Mouse (Mus musculus): ENCODE measurements around the gene Rps27a. TPM values are rescaled to one million over a fixed set of nuclear protein-coding genes. Genes with fewer than 3 reads are reported as not detected.
"Not testable (repeated sequence)": the region's sequence is repeated elsewhere in the genome, so short reads cannot be mapped to it uniquely, and the experiment has no call there.

Rps27a gene
- total RNA-seq (2021), result 758 and 928 TPM in 2 replicates
- long read RNA-seq, experiment 1, transcript Rps27a-202 (6 exons, 791 nt), result major isoform, 342 of 417 reads
- long read RNA-seq, experiment 1, transcript Rps27a-201 (5 exons, 637 nt), result minor isoform, 46 of 417 reads
- long read RNA-seq, experiment 1, partial matches to known transcripts, result 2 of 417 reads
- long read RNA-seq, experiment 1, other reads (novel, unspliced or antisense), result 24 of 417 reads
- long read RNA-seq, experiment 2, transcript Rps27a-202 (6 exons, 791 nt), result major isoform, 342 of 425 reads
- long read RNA-seq, experiment 2, transcript Rps27a-201 (5 exons, 637 nt), result minor isoform, 42 of 425 reads
- long read RNA-seq, experiment 2, partial matches to known transcripts, result 0 of 425 reads
- long read RNA-seq, experiment 2, other reads (novel, unspliced or antisense), result 38 of 425 reads

- peak; percentile 96 for DNase-seq
Observed at GRCm38 (mm10) chr11:29547752-29548503, at the start of gene Rps27a, which contains the start of gene Clhc1. TSS of gene Rps27a (minus strand) at chr11:29548109. TSS of gene Clhc1 (plus strand) at chr11:29547950.

GRCm38 (mm10) chr11:29597159-29597558 is 49.2 kb upstream of the Rps27a start:
- DNase-seq, result no peak

- no peak for DNase-seq
Observed at GRCm38 (mm10) chr11:29595217-29595616, 47.3 kb upstream of the Rps27a start.

- DNase-seq, result peak; percentile 15
Observed at GRCm38 (mm10) chr11:29579610-29580009, 31.7 kb upstream of the Rps27a start.

GRCm38 (mm10) chr11:29572656-29573055 is 24.7 kb upstream of the Rps27a start:
- no peak for DNase-seq

- no peak for DNase-seq
Observed at GRCm38 (mm10) chr11:29571536-29571935, 23.6 kb upstream of the Rps27a start.

- DNase-seq, result no peak
Observed at GRCm38 (mm10) chr11:29563406-29563805, 15.5 kb upstream of the Rps27a start.

GRCm38 (mm10) chr11:29560990-29561389 is 13.1 kb upstream of the Rps27a start:
- DNase-seq, result no peak

GRCm38 (mm10) chr11:29560452-29560851 is 12.5 kb upstream of the Rps27a start:
- no peak for DNase-seq

GRCm38 (mm10) chr11:29549425-29549778 is 1.5 kb upstream of the Rps27a start:
- DNase-seq, result no peak

- no peak for DNase-seq
Observed at GRCm38 (mm10) chr11:29548504-29549424, 855 bp upstream of the Rps27a start.

- DNase-seq, result no peak
Observed at GRCm38 (mm10) chr11:29547249-29547751, 609 bp downstream of the Rps27a start.

- no peak for DNase-seq
Observed at GRCm38 (mm10) chr11:29546762-29547161, 1.1 kb downstream of the Rps27a start.

- not testable (repeated sequence) for DNase-seq
Observed at GRCm38 (mm10) chr11:29546297-29546696, 1.6 kb downstream of the Rps27a start.

GRCm38 (mm10) chr11:29545150-29545752 is 2.7 kb downstream of the Rps27a start:
- DNase-seq, result not testable (repeated sequence)

GRCm38 (mm10) chr11:29544225-29544945 is 3.5 kb downstream of the Rps27a start:
- no peak for DNase-seq

- DNase-seq, result no peak
Observed at GRCm38 (mm10) chr11:29538201-29538600, 9.7 kb downstream of the Rps27a start.

GRCm38 (mm10) chr11:29525988-29526794 is 21.7 kb downstream of the Rps27a start, which contains the start of gene Mtif2:
TSS of gene Mtif2 (plus strand) at chr11:29526408.
- DNase-seq, result peak; percentile 90

GRCm38 (mm10) chr11:29514682-29515412 is 33.1 kb downstream of the Rps27a start, which contains the start of gene Prorsd1:
TSS of gene Prorsd1 (minus strand) at chr11:29515033.
- DNase-seq, result peak; percentile 96
